Mouse (Mus musculus) cerebellum, adult 11-12 months (tissue): ENCODE data around the gene F7.
"Not testable (repeated sequence)": the region's sequence is repeated elsewhere in the genome, so short reads cannot be mapped to it uniquely, and the experiment has no call there.

Experiments used
- DNase-seq: peaks from one replicate; pipeline ENCODE4 v3.0.0; 2022

F7 gene

DNA sequence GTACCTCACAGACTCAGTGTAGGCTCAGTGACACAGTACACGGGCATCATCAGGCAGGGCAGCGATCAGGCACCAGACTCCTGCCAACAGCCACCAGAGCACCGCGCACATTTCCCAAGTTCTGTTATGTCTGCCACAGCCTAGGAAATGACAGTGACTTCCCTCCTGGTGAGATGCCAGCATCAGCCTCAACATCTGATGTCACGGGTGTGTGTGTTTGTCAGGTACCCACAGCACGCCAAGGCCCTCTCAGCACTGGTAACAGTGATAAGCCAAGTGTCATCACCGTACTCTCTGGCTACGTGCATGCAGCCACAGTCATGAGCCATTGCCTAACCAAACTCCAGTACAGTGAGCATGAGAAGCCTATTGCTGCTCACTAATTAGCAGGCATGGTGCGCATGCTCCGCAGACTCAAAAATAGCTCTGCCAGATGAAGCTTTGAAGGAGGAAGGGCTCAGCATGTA lies 10.5 kb downstream of the F7 start:
- no peak for DNase-seq

DNA sequence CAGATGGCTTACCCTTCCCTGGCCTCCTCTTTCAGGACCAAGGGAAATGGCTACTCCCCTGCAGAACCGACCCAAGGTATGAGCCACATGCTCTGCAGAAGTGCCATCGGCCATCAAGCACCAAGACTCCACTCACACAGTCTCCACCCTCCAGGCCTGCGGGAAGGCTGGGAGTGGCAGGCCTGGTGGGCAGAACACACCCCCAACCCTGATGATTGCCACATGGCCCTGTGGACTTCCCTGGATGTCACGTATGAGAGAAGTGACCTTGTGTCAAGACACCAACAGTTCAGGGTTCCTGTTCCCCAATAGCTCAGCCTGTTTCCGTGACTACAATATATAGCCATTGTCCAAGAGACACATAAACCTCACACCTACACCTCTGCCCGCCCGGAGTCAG lies 11.2 kb downstream of the F7 start, which contains the start of gene F10:
TSS of gene F10 (plus strand) at position 294 of the 400 bp plus-strand sequence.
- no peak for DNase-seq

DNA sequence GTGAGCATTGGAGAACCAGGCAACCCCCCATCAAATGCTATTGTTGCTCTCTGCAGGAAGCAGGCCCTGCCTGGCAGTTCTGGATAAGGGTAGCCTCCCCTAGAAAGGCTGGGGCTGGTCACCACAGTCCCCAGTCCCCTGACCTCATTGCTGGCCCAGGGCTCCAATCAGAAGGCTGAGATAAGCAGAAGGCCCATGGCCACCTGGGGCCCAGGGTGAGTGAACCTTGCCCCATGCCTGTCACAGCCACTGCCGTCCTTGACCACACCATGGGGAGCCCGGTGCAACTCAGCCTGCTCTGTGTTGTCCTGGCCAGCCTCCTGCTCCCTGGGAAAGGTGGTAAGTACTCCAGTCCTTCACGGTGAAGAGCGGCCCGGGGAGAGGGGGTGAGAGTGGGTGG lies 11.7 kb downstream of the F7 start:
- DNase-seq: no peak

DNA sequence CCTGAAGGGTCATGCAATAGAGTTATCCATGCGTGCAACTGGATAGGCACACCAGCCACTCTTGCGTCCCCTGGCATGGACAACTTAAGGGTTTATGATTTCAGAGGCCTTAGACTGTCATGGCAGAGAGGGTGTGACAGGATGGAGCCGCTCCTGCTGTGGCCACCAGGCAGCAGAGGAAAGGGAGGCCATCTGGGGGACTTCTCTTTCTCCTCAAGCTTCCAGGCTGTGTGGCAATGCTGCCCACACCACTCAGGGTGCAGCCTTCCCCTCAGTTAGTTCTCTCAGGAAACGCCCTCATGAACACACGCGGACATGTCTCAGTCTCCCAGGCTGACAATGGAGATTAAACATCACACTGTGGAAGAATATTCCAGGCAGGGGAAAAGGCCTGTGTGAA lies 13.2 kb downstream of the F7 start:
- no peak for DNase-seq

DNA sequence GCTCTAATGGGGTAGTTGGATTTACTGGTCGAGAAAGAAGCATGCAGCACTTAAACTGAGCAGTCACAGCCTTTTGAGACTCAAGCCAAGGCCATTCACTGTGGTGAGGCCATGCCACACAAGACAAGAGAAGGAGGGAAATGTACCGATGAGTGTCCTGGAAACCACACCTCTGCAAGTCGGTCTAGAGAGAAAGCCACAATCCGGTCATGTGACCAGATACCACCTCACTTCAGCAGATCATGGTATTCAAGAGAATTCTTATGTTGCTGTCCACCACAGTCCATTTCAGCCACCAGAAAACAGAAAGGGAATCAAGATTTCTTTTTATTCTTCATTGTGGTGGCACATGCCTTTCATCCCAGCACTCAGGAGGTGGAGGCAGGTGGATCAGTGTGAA lies 15.6 kb downstream of the F7 start:
- no peak for DNase-seq

DNA sequence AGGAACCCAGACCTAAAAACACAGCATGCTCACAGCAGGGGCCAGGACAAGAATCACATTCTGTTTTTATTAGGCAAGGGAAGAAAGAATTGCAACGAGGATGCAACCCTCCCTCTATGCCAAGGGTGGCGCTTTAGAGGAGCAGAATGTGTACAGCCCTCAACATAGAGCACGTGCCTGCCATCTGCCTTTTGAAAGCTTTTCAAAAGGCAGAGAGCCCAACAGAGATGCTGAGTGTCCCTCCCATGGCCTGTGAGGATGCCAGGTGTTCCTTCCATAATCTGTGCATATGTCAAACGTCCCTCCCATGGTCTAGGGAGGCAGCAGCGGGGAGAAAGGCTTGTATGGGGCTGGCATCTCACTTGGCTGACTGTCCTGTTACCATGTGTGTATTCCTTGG lies 21.8 kb downstream of the F7 start:
- DNase-seq: no peak

DNA sequence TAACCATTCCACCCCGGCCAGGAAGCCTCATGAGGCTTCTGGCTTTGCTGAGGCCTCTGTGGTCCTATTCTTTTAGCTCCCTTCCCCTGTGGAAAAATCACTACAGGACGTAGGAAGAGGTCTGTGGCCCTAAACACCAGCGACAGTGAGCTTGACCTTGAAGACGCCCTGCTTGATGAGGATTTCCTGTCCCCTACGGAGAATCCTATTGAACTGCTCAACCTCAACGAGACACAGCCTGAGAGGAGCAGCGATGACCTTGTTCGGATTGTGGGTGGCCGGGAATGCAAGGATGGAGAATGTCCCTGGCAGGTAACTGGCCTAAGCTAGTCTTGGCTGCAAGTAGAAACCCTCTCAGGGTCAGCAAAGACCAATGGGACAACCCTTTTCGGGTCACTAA lies 24.7 kb downstream of the F7 start:
- DNase-seq: no peak

DNA sequence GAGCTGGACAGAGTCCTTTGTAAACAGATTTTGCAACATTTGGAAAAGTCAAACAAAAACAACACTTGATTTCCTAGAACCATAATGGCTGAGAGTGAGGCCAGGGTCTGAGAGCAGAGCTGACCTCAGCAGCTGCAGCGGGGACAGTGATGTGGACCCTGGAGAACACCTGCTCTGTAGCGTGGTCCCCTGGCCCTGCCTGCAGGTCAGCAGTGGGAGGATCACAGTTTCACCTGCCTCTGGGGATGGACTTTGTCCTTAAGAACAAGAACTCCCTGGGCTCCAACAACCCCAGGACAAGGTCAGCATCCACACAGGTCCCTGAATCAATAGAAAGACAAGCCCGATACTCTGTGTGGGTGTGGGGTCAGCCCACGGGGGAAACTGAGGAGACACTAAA lies 31.5 kb downstream of the F7 start:
- no peak for DNase-seq

DNA sequence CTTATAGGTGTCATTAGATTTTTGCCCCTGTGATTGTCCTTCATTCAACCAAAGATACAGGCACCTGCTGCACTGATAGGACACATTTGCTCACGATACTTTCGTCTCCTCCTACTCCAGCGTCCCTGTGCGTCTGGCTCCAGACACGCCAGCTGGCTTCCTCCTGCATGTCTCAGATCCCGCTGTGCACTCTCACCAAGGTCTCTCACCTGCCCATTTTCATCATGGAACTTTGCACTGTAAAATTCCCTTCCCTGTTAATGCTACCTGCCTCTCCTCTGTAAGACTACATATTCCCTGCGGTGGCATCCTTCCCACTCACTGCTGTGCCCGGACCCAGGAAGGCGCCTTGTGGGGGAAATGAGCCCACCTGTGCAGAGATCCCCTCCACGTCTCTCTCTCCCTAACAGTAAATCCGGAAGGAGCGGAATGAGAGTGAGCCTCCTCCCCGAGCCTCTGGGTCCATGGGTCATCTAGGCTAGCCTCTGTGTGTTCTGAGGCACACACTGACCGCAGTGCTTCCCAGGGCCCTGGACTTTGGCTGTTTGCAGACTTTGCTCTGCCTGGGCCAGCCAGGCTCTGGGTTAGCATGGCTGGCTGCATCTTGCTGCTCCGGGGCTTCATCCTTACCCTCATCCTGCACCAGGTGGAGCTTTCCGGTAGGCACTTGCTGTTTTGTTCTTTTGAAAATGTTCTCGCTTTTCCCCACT lies 34.8 kb downstream of the F7 start, which contains the start of gene Proz:
TSS of gene Proz (plus strand) at position 474 of the 710 bp plus-strand sequence.
- DNase-seq: no peak

DNA sequence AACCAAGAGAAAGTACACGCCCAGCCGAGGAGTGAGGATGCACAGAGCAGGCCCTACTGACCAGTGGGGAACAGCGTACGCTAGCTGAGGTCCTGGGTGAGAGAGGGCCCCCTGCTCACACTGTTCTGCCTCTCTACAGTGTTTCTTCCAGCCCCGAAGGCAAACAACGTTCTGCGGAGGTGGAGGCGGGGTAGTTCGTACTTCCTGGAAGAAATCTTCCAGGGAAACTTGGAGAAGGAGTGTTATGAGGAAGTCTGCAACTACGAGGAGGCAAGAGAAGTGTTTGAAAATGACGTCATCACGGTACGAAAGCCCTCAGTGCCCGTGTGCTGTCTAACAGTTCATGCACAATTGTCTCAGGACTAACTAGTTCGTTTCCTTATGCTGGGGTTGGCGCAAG lies 37.3 kb downstream of the F7 start:
- no peak for DNase-seq

DNA sequence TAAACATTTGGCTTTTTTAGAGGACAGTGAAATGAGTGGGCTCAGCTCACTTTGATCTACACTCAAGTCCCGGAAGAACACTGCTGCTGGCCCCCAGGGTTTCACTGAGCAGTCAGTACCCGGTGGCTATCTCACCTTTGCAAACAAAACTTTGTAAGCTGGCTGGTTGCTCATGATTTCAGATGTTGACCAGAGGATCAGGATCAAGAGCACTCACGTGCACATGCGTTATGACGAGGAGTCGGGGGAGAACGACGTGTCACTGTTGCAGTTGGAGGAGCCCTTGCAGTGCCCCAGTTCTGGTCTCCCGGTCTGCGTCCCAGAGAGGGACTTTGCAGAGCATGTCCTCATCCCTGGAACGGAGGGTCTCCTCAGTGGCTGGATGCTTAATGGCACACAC lies 47.4 kb downstream of the F7 start:
- DNase-seq: no peak

DNA sequence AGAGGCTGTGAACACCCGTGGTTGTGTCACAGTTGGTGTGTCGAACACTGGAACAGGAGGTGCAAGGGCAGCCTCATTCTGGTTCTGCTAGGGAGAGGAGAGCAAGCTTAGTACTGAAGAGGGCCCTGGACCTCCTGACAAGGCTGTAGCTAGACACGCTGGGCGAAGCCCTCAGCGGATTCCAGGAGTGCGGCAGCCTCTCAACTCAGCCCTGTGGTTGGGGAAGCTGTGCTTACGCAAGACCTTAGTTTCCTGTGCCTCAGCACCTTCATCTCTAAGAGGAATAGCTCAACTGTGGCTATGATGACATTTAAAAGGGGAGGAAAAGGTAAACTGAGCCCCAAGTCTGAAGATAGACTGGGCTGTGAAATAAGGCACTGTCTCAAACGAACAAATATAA lies 49.2 kb downstream of the F7 start:
- no peak for DNase-seq

DNA sequence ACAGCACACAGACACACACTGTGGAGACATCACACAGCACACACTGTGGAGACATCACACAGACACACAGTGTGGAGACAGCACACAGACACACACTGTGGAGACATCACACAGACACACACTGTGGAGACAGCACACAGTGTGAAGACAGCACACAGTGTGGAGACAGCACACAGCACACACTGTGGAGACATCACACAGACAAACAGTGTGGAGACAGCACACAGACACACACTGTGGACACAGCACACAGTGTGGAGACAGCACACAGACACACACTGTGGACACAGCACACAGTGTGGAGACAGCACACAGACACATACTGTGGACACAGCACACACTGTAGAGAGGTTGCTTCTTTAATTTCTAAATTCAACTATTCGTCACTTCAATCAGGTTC lies 49.7 kb downstream of the F7 start:
- not testable (repeated sequence) for DNase-seq

DNA sequence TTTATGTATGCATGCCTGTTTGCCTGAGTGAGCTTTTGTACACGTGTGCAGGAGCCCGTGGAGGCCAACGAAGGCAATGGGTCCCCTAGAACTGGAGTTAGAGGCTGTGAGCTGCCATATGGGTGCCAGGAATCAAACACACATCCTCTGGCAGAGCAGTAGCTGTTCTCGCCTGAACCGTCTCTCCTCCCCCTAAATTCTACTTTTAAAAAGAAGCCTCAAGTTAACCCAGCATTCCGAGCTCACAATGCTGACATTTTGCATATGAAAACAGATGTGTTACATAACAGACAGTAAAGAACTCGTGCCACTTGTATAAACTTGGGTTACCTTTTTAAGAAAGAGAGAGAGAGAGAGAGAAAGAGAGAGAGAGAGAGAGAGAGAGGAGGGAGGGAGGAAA lies 51.7 kb downstream of the F7 start:
- no peak for DNase-seq
